Mouse (Mus musculus) megakaryocyte, embryonic 14.5 days (primary cell): ENCODE results near the gene 1700067K01Rik. TPM values are rescaled to one million over a fixed set of nuclear protein-coding genes. Genes with fewer than 3 reads are reported as not detected.
"Not testable (repeated sequence)": the region's sequence is repeated elsewhere in the genome, so short reads cannot be mapped to it uniquely, and the experiment has no call there.

Experiments
- H3K27me3 ChIP-seq: replicated peaks from 2 replicates; pipeline ENCODE3; 2012; ENCODE audit warnings: inconsistent platforms
- H3K36me3 ChIP-seq: replicated peaks from 2 replicates; pipeline ENCODE3; 2012; ENCODE audit warnings: low read length, inconsistent platforms, mixed read lengths
- H3K4me1 ChIP-seq: 2 replicates; pipeline ENCODE4 v1.6.1; 2012; ENCODE audit warnings: inconsistent platforms
- H3K4me3 ChIP-seq: replicated peaks from 2 replicates; pipeline ENCODE3; 2012; ENCODE audit warnings: moderate library complexity, mild to moderate bottlenecking, inconsistent platforms
- H3K9me3 ChIP-seq: 2 replicates; pipeline ENCODE4 v1.6.1; 2012; ENCODE audit warnings: inconsistent platforms
- FLI1 ChIP-seq: IDR thresholded peaks from 2 replicates; pipeline ENCODE4 v1.6.1; 2012; ENCODE audit warnings: low read length, inconsistent platforms, mixed read lengths
- GATA1 ChIP-seq: IDR thresholded peaks from 3 replicates; pipeline ENCODE4 v1.6.1; 2012; ENCODE audit warnings: mixed read lengths, low read length, inconsistent platforms, borderline replicate concordance
- polyA plus RNA-seq: library from polyadenylated mRNA; stranded (reverse); fragments of >175 nt; gene quantifications from 2 replicates; pipeline ENCODE4 v1.2.3, GENCODE M21; 2012; ENCODE audit warnings: low replicate concordance; ENCODE audit not compliant: insufficient read depth

The 1700067K01Rik gene
- polyA plus RNA-seq, 1 experiment, result 0.75 TPM

DNA sequence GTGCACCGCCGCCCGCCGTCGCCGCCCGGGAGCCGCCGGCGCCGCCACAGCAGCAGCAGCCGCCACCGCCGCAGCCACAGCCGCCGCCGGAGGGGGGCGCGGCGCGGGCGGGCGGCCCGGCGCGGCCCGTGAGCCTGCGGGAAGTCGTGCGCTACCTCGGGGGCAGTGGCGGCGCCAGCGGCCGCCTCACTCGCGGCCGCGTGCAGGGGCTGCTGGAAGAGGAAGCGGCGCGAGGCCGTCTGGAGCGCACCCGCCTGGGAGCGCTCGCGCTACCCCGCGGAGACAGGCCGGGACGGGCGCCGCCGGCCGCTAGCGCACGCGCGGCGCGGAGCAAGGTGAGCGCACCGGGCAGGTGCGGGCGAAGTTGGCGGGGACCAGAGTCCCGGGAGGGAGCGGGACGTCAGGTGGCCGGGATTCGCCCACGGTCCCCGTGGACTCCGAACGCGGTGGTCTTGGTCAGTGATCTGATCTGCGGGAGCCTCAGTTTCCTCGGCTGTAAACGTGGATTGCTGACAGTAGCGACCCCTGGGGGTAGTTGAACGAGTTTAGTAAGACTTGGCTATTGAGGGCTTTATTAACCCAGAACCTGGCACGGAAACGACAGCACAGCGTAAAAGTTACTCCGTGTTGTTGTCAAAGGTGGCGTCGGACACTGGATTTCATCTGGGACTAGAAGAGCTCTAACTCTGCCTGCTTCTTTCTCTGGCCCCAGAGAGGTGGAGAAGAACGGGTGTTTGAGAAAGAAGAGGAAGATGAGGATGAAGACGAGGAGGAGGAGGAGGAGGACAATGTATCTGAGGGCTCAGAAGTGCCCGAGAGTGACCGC lies 2.9 kb upstream of the 1700067K01Rik start:
- Histone ChIP-seq H3K36me3 (peaks cover 67% of the 10 kb centered on the region), H3K4me3 (peak overlapping the region; percentile 91), H3K9me3 (no peaks in the 10 kb centered on the region), H3K4me1 (peaks cover 51% of the 10 kb centered on the region), H3K27me3 (no peaks in the 10 kb centered on the region)
- no peak for TF ChIP-seq GATA1
- TF ChIP-seq FLI1, result no peak

DNA sequence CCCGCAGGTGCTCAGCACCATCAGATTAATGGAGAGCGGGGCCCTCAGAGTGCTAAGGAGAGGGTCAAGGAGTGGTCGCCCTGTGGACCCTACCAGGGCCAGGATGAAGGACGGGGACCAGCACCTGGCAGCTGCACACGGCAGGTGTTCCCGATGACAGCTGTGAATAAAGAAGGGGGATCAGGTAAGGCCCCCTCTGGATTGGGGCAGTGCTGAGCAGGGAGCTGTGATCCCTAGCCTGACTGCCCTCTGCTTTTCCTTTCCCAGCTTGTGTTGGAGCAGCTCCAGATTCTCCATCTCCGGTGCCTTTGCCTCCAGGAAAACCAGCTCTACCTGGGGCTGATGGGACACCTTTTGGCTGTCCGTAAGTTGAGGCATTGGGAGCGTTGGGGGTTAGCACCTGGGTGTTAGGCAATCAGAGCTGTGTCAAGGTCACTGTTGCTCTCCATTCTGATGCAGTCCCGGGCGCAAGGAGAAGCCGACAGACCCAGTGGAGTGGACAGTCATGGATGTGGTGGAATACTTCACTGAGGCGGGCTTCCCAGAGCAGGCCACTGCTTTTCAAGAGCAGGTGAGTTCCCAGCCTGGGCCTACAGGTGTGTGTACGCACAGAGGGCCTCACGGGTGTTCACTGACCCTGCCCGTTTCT lies 2.1 kb upstream of the 1700067K01Rik start:
- Histone ChIP-seq H3K36me3 (peaks cover 62% of the 10 kb centered on the region), H3K4me1 (peaks cover 58% of the 10 kb centered on the region), H3K4me3 (peak overlapping the region; percentile 91), H3K9me3 (no peaks in the 10 kb centered on the region), H3K27me3 (no peaks in the 10 kb centered on the region)
- TF ChIP-seq GATA1 (no peak), FLI1 (no peak)

DNA sequence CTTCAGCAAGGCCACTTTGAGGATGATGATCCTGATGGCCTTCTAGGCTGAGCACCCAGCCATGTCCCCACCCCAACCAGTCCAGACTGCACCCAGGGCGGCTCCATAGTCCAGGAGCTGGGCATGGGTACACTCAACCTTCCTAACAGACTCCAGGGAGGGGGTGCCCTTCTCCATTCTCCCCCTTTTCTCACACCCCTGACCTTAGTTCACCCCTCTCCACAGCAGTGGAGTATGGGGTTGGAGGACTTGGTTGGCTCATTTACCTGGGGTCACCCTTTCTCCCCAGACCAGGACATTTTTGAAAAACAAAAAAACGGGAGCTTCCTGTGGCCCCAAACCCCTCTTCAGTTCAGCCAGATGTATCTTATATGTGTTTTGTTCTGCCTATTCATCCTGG lies 1.5 kb upstream of the 1700067K01Rik start:
- Histone ChIP-seq H3K9me3 (no peaks in the 10 kb centered on the region), H3K36me3 (peaks cover 55% of the 10 kb centered on the region), H3K4me1 (peaks cover 55% of the 10 kb centered on the region), H3K27me3 (no peaks in the 10 kb centered on the region), H3K4me3 (peak overlapping the region; percentile 91)
- TF ChIP-seq GATA1, result no peak
- no peak for TF ChIP-seq FLI1

DNA sequence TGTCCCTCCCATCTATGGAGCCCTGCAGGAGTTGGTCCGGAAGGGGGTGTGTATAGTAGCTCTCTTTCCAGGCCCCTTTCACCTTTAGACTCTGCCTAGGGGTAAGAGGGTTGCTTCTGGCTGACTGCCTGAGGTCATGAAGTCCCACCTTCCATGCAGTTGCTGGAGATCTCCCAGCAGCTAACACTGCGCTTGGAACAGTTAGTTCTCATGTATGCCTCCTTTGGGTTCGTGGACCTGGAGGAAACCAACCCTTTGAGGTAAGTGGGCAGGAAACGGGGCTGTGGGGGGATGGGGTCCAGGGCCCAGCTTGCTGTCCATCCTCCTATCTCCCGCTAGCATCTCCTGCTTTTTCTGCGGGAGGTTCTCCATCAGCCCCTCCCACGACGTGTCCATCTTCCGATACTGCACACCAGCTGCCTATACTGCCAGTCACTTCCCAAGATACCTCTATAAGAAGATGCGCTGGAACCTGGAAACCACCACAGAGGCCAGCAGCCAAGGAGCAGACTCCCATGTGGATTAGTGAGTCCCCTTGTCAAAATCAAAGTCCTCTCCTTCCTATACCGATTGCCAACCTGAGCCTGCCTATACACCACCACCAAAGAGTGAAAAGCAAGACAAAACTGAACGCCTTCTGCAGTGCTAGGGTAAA lies 1.8 kb downstream of the 1700067K01Rik start:
- peaks cover 49% of the 10 kb centered on the region for H3K4me1 ChIP-seq
- peak overlapping the region; percentile 10 for H3K4me3 ChIP-seq
- no peaks in the 10 kb centered on the region for H3K27me3 ChIP-seq
- no peaks in the 10 kb centered on the region for H3K9me3 ChIP-seq
- peaks cover 47% of the 10 kb centered on the region for H3K36me3 ChIP-seq
- TF ChIP-seq FLI1, result no peak
- no peak for TF ChIP-seq GATA1

DNA sequence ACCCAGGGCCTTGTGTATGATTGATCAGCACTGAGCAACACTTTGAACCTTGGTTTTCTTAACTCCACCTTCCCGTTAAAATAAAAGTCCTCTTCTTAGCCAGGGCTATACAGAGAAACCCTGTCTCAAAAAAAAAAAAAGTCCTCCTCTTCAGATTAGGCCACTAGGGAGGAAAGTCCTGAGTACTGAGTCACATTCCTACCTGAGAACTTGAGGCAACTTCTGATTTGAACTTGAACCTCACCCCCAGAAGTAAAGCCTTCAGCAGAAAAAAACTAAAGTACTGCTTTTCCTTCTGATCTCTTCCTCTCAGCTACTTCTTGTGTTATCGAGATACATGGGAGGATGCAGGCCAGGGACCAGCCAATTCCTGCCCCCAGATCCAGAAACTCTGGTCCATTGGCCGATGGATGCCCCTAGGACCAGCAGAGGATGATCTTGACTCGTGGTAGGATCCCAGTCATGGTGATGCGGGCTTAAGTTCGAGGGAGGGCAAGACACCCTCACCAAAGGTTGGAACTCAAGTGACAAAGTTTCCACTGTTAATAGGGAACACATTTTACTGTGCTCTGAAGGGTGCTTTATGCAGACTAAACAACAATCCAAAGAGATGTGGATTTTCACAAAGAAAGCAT lies 2.4 kb downstream of the 1700067K01Rik start:
- H3K36me3 ChIP-seq, result peaks cover 47% of the 10 kb centered on the region
- peaks cover 48% of the 10 kb centered on the region for H3K4me1 ChIP-seq
- peak overlapping the region; percentile 91 for H3K4me3 ChIP-seq
- H3K9me3 ChIP-seq, result no peaks in the 10 kb centered on the region
- H3K27me3 ChIP-seq, result no peaks in the 10 kb centered on the region
- TF ChIP-seq FLI1 (no peak), GATA1 (no peak)

DNA sequence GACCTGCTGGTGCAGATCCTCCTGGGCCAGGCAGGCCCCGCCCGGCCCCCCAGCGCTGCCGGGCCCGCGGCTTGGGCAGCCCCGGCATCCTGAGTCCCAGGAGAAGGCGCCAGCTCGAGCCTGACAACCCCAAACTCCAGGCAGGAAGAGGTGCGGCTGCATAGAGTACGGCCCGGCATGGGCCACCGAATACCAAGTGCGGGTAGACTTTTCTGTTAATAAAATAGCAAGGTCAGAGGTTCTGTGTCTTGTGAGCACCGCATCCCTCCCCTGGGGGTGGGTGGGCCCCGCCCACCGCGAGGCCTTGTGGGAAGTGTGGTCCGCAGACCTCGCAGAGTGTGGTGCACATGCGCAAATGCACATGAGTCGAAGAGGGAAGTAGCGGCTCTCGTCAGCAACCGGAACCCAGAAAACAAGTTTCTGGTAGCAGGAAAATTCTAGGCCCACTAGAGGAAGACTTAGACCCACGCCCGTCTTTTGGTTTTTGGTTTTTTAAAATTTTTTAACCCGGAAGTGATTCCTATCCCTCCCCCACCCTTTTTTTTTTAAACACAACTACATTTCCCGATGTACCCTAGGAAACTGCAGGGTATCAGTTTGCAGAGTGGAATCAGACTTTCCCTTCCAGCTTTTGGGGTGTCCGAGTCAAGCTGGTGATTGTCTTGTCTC lies 3.4 kb downstream of the 1700067K01Rik start:
- peak overlapping the region; percentile 91 for H3K4me3 ChIP-seq
- peaks cover 38% of the 10 kb centered on the region for H3K36me3 ChIP-seq
- H3K9me3 ChIP-seq, result no peaks in the 10 kb centered on the region
- H3K27me3 ChIP-seq, result no peaks in the 10 kb centered on the region
- peaks cover 38% of the 10 kb centered on the region for H3K4me1 ChIP-seq
- TF ChIP-seq FLI1 (no peak), GATA1 (no peak)

DNA sequence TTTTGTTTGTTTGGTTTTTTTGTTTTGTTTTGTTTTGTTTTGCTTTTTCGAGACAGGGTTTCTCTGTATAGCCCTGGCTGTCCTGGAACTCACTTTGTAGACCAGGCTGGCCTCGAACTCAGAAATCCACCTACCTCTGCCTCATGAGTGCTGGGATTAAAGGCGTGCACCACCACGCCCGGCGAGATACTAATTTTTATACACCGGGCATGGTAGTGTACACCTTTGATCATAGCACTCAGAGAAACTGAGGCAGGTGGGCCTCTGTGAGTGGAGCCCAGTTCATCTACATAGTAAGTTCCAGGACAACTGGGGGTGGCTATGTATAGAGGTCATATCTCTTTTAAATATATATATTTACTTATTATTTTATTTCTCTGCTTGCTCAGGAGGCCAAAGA lies 4.2 kb downstream of the 1700067K01Rik start:
- H3K4me3 ChIP-seq, H3K9me3 ChIP-seq, H3K27me3 ChIP-seq: not testable (repeated sequence)
- Histone ChIP-seq H3K4me1 (peaks cover 43% of the 10 kb centered on the region), H3K36me3 (peaks cover 29% of the 10 kb centered on the region)

DNA sequence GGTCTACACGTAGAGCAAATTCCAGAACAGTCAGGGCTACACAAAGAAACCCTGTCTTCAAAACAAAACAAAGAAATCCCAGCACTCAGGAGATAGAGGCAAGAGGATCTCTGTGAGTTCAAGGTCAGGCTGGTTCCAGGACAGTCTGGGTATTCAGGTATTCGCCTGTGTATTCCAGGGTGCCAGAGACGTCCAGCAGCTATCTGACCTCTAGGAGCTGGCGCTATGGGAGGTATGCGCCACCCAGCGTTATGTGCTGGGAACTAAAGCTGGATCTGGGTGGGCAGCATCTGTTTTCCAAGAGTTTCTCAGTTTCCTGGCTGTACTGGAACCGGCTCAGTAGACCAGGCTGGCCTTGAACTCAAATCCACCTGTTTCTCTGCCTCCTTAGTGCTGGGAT lies 7.1 kb downstream of the 1700067K01Rik start:
- TF ChIP-seq FLI1 (no peak), GATA1 (no peak)
- Histone ChIP-seq H3K36me3 (peaks cover under 1% of the 10 kb centered on the region), H3K4me1 (peaks cover 60% of the 10 kb centered on the region), H3K9me3 (no peaks in the 10 kb centered on the region), H3K4me3 (no peak overlapping the region), H3K27me3 (peaks cover 35% of the 10 kb centered on the region)

DNA sequence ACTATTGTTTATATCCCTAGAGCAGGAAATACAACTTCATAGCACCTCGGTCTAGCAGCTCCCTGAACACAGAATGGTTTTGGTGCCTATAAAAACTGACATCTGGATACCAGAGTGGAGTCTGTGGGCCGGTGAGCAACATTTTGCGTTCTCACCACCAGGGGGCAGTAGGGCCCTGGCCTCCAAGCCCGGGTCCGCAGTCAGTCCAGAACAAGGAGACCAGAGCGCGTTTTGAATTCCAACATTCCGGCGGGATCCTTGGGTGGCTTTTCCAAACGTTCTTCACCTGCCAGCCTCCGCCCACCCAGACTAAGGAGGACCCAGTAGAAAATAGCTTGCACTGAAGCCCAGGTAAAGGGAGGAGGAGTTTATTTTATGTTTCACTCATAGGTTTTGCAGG lies 8.6 kb downstream of the 1700067K01Rik start:
- H3K27me3 ChIP-seq, result peaks cover 40% of the 10 kb centered on the region
- no peaks in the 10 kb centered on the region for H3K36me3 ChIP-seq
- peak overlapping the region; percentile 44 for H3K4me3 ChIP-seq
- peaks cover 48% of the 10 kb centered on the region for H3K4me1 ChIP-seq
- no peaks in the 10 kb centered on the region for H3K9me3 ChIP-seq
- TF ChIP-seq FLI1 (no peak), GATA1 (no peak)
